Mouse (Mus musculus) adrenal gland (tissue): ENCODE data around the gene Tmem248.
"Not testable (repeated sequence)": the region's sequence is repeated elsewhere in the genome, so short reads cannot be mapped to it uniquely, and the experiment has no call there.

Experiments used
- intact Hi-C: fragments of 180-260 bp; cut with DNase I; formaldehyde crosslinking; loops from one replicate; pipeline ENCODE4 v1.15.1; 2025

The Tmem248 gene

DNA sequence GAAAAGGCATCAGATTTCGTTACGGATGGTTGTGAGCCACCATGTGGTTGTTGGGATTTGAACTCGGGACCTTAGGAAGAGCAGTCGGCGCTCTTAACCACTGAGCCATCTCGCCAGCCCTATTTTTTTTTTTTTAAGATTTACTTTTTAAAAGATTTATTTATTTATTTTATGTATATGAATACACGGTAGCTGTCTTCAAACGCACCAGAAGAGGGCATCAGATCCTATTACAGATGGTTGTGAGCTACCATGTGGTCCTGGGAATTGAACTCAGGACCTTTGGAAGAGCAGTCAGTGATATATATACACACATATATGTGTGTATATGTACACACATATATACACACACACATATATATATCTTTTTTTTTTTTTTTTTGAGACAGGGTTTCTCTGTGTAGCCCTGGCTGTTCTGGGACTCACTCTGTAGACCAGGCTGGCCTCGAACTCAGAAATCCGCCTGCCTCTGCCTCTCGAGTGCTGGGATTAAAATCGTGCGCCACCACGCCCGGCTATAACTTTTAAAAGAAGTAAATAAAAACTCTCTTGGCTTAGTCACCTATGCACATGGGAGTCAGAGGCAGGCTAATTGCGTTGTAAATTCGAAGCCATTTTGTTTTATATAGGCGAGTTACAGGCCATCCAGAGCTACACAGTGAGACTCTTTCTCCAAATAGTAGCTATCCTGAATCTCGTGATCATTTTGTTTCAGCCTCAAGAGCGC is 39.1 kb downstream of the Tmem248 start:
- intact Hi-C loops = not testable (repeated sequence)

DNA sequence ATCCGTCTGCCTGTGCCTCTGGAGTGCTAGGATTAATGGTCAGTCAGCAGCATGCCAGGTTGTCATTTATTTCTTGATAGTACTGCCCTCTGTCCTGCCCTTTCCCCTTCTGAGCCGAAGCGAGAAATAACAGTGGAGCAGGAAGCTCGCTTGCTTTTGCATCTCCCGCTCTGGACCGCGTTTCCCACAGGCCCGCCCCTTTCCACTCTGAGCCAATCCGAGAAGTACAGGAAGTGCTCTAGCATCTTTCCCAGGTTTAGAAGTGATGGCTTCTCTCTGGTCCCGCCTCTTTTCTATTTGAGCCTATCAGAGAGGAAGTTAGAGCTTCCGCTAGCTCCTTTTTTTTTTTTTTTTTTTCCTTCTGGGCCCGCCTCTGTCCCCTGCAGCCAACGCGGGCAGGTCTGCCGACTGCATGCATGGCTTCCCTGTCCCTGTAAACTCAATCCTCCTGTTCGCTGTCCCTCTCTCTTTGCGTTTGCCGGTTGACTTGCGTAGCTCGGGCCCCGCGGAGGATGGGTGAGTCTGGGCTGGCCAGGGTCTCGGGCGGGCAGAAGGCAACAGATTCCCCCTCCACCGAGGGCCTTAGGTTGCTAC is 39.9 kb downstream of the Tmem248 start:
- intact Hi-C loops = no loop called here

DNA sequence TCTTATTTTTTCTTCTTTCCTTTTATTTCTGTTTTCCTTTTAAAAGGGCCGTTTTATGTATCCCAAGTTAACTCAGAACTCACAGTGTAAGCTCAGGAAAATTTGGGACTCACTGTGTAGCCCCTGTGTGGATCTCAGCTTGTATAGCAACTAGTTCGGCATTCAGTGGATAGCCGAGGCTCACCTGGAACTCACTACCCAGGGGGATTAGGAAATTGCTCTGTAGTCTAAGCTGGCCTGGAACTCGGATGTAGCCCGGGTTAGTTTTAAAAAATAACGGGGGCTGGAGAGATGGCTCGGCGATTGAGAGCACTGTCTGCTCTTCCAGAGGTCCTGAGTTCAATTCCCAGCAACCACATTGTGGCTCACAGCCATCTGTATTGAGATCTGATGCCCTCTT is 40.4 kb downstream of the Tmem248 start:
- intact Hi-C loops = no loop called here

DNA sequence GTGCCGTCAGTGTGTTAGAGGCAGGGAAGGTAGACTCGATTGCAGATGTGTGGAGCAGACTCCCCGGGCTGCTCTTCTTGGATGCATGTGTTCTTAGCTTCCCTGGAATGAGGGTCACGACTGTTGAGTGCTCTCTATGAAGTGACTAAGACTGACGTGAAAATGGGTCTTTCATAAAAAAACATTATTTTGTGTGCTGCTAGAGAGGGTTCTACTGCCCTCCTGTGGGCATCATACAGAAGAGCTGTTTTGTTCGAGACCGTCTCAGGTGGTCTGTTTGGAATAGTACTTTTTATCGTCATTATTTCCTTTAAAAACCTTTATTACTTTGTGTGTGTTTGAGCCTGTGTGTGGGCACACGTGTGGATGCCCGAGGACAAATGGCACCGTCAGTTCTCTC is 46.6 kb downstream of the Tmem248 start:
- intact Hi-C loops = no loop called here

DNA sequence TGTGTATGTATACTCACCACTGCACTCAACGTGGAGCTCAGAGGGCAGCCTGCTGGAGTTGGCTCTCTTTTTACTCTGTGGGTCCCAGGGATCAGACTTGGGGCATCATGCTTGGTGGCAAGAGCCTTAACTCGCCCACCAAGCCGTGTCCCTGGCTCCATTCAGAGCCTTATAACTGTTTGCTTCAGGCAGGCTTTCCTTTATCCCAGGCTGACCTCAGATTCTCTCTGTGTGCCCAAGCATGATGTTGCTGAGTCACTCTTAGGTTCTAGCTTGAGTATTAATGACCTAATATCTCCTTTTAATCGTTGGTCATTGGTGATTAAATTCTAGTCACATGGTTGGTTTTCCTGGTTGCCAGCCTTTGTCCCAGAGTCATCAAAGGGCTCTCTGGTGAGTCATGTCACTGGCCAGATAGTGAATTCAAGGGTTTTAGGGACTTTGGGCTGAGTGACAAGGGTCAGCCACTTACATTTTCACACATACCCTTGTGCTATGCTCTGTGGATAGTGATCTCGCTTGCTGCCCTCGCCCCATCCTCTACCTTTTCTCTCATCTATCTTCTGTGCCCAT is 47.6 kb downstream of the Tmem248 start:
- intact Hi-C loops = no loop called here

- intact Hi-C loops = no loop called here
These were observed 49.8 kb downstream of the Tmem248 start for GRCm38 (mm10) chr5:130266651-130267050.

GRCm38 (mm10) chr5:130267316-130267715 is 50.4 kb downstream of the Tmem248 start:
- intact Hi-C loops = no loop called here

DNA sequence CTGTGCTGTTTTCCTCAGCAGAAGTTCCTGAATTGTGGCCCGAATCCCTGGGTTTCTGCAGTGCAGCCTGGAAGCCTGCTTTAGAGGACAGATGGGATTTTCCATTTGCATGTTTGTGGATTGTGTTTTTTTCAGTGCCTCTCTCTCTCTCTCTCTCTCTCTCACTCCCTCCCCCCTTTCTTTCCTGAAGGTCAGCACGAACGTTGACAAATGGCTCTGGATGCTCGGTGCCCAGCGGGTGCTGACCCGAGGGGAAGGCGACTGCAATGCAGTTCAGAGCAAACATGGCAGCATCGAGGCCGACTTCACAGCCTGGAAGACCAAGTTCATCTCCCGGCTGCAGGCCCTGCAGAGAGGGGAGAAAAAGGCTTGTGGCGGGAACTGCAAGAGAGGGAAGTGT is 52.1 kb downstream of the Tmem248 start:
- intact Hi-C loops = no loop called here

DNA sequence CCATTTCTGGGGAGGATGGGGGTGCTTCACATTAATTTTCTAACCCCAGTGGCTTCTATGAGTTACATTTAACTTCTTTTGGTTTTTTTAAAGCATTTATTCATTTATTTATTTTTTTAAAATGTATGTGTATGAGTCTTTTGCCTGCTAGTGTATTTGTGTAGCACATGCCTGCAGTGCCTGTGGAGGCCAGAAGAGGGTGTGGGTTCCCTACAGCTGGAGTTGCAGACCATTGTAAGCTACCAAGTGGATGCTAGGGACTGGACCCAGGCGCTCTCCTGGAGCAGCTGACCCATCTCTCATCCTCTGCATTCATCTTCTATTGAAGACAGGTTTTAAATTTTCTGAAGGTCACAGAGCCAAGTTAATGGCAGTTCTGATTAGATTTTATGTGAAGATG is 55.5 kb downstream of the Tmem248 start:
- intact Hi-C loops = no loop called here

- intact Hi-C loops = no loop called here
These were observed 56.2 kb downstream of the Tmem248 start for GRCm38 (mm10) chr5:130273046-130273445.

GRCm38 (mm10) chr5:130275509-130275908 is 58.6 kb downstream of the Tmem248 start:
- intact Hi-C loops = loop anchor here (2.0 to 5.0 kb wide), 2 partner anchors 47 to 577 kb away; no protein-coding TSS in a partner anchor

DNA sequence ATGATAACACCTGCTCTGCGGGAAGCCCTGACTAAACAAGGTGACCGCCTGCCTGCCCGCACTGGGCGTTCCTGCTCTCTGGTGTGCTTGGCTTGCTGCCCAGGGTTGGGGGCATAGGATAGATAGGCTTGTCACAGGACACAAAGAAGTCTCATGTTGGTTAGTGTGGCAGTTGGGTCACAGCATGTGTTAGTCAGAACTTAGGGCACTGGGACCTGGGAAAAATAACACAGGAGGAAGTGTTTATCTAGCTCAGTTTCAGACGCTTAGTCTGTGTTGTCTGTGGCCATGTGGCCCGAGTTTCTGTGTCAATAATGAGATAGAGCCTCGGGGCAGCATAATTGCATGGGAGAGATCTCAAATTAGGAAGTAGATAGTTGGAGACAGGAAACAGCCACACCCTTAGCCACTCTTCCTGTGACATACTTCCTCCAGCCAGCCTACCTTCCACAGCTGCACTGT is 61.2 kb downstream of the Tmem248 start:
- intact Hi-C loops = loop anchor here (5.0 kb wide), 1 partner anchor 44 kb away; no protein-coding TSS in a partner anchor

DNA sequence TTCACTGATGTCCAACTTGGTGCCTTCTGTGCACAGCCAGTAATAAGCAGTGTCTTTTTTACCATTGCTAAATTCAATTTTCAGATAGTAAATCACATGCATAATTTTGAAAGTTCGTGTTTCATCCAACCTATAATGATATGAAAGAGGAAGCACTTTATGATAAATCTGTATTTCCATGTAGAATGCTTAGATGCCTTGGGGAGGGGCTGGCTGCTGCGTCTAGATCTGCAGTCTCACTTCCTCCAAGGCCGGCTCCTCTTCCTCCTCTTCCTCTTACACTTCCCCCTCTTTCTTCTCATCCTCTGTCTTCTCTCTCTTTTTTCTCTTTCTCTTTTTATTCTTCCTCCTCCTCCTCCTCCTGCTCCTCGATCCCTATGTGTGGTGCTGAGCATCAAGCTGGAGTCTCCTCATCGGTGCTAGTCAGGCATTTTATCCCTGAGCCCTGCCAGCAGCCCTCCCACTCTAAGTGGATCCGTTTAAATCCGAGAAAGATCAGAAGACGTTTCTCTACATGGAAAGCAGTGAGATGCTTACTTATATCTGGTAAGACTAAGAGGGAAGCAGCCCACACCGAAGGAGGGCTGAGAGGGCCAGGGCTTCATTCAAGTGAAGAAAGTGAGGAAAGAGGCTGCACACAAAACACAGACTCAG is 66.3 kb downstream of the Tmem248 start:
- intact Hi-C loops = no loop called here

GRCm38 (mm10) chr5:130288106-130288505 is 71.2 kb downstream of the Tmem248 start:
- intact Hi-C loops = no loop called here

- intact Hi-C loops = no loop called here
These were observed 73.4 kb downstream of the Tmem248 start for GRCm38 (mm10) chr5:130290242-130290641.

DNA sequence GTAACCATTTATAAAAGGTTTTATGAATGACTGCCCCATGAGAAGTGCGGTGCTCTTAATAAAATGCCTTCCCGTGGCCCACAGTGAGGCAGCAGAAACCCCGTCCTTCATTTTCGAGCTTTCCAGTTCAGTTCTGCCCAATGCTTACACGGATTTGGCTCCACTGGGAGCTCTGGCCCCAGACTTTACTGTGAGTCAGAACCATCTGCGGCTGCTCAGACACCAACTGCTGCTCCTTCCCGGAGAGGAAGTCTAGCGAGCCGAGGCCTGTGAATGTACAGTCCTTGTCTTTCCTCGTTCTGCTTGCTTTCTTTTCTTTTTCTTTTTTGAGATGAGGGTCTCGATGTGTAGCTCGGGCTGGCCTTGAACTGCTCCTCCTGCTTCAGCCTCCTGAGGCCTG is 73.9 kb downstream of the Tmem248 start:
- intact Hi-C loops = no loop called here

GRCm38 (mm10) chr5:130292976-130293375 is 76.1 kb downstream of the Tmem248 start:
- intact Hi-C loops = no loop called here
